Mouse (Mus musculus): ENCODE data around the gene Bbs1.
"Not testable (repeated sequence)": the region's sequence is repeated elsewhere in the genome, so short reads cannot be mapped to it uniquely, and the experiment has no call there.

GRCm38 (mm10) chr19:4874613-4875012 is 31.8 kb downstream of the Bbs1 start:
- not testable (repeated sequence) for TF ChIP-seq POLR2A (IDR thresholded peaks at IDR 0.05; ENCODE audit: borderline replicate concordance, insufficient read depth, low read length); CTCF (IDR thresholded peaks at IDR 0.05; ENCODE audit: borderline replicate concordance, insufficient read depth, low read depth, low read length)
